8 mouse cellular contexts compared by ENCODE assay signal in genomic region chr4:137488571-137489303, GRCm38 (mm10). TPM values are rescaled to one million over a fixed set of nuclear protein-coding genes. Genes with fewer than 3 reads are reported as not detected.
A peak's percentile ranks its signal among the peaks of the same experiment; 100 is the strongest.
DNase-seq lines count a peak whose midpoint lies in the region; ATAC-seq and TF ChIP-seq lines count a peak whose summit lies in the region.

No protein-coding gene starts in this region.

- H3K4me3 ChIP-seq in lung, adult 2 months (replicated peaks; ENCODE audit: extremely low read depth, low read depth, low read length): no peak overlapping the region
- no peak overlapping the region for H3K4me3 ChIP-seq in embryonic facial prominence, embryonic 11.5 days (ENCODE audit: low read depth, low read length)
- H3K4me3 ChIP-seq in heart, embryonic 12.5 days: 0 out of 2 replicates have a peak overlapping the region, but pooled peaks have one; percentile 3
- no peak overlapping the region for H3K4me3 ChIP-seq in kidney, postnatal 0 days (replicated peaks; ENCODE audit: low read depth, low read length)
- no peak overlapping the region for H3K4me3 ChIP-seq in neural tube, embryonic 12.5 days

- no peak overlapping the region for H3K4me2 ChIP-seq in embryonic facial prominence, embryonic 11.5 days (ENCODE audit: low read depth, low read length)
- H3K4me2 ChIP-seq in heart, embryonic 12.5 days: peak overlapping the region; percentile 56
- peak overlapping the region; percentile 16; the same call in 1 of the 2 replicates for H3K4me2 ChIP-seq in kidney, postnatal 0 days (ENCODE audit: low read length)
- H3K4me2 ChIP-seq in neural tube, embryonic 12.5 days (replicated peaks): peak overlapping the region; percentile 30; the same call in 1 of the 2 replicates

- H3K4me1 ChIP-seq in lung, adult 2 months (ENCODE audit: control insufficient read depth, insufficient read depth, low read length): peaks cover 14% of the 10 kb centered on the region
- H3K4me1 ChIP-seq in embryonic facial prominence, embryonic 11.5 days (ENCODE audit: control insufficient read depth, insufficient read depth, low read length): peaks cover 25% of the 10 kb centered on the region
- H3K4me1 ChIP-seq in heart, embryonic 12.5 days (replicated peaks): peaks cover 89% of the 10 kb centered on the region
- H3K4me1 ChIP-seq in kidney, postnatal 0 days (replicated peaks; ENCODE audit: insufficient read depth, low read length): peaks cover 51% of the 10 kb centered on the region
- H3K4me1 ChIP-seq in neural tube, embryonic 12.5 days: peaks cover 53% of the 10 kb centered on the region

- TF ChIP-seq CTCF in lung, adult 2 months (IDR thresholded peaks at IDR 0.05; ENCODE audit: insufficient read depth, low read length): peak; percentile 17; the same call in 1 of the 2 replicates
- TF ChIP-seq CTCF in kidney, postnatal 0 days (IDR thresholded peaks at IDR 0.05; ENCODE audit: low read depth): peak; percentile 65

- 26% methylated on average over 12 of the region's 12 CpGs for WGBS in lung, adult 2 months
- 13% methylated on average over 12 of the region's 12 CpGs for WGBS in embryonic facial prominence, embryonic 11.5 days
- WGBS in heart, embryonic 12.5 days: 9% methylated on average over 12 of the region's 12 CpGs
- 25% methylated on average over 12 of the region's 12 CpGs for WGBS in kidney, postnatal 0 days
- 13% methylated on average over 12 of the region's 12 CpGs for WGBS in neural tube, embryonic 12.5 days

- DNase-seq in lung, adult 2 months: no peak
- no peak for DNase-seq in lung, postnatal 14 days
- peak; percentile 68 for DNase-seq in embryonic facial prominence, embryonic 11.5 days (ENCODE audit: low spot score)
- DNase-seq in kidney, postnatal 0 days (ENCODE audit: low spot score): peak; percentile 85
- DNase-seq in layer of hippocampus, postnatal 10 days (ENCODE audit: low spot score in 2 of 2): no peak

- no peaks in the 10 kb centered on the region for H3K27me3 ChIP-seq in embryonic facial prominence, embryonic 11.5 days (ENCODE audit: control insufficient read depth, insufficient read depth, low read length)
- no peaks in the 10 kb centered on the region for H3K27me3 ChIP-seq in heart, embryonic 12.5 days (replicated peaks)
- H3K27me3 ChIP-seq in kidney, postnatal 0 days (ENCODE audit: insufficient read depth, low read length): no peaks in the 10 kb centered on the region
- no peaks in the 10 kb centered on the region for H3K27me3 ChIP-seq in neural tube, embryonic 12.5 days (replicated peaks)

- no peaks in the 10 kb centered on the region for H3K36me3 ChIP-seq in embryonic facial prominence, embryonic 11.5 days (replicated peaks; ENCODE audit: control insufficient read depth, insufficient read depth, low read depth, low read length)
- H3K36me3 ChIP-seq in heart, embryonic 12.5 days: peaks cover 8% of the 10 kb centered on the region
- H3K36me3 ChIP-seq in kidney, postnatal 0 days (ENCODE audit: insufficient read depth, low read length): no peaks in the 10 kb centered on the region
- H3K36me3 ChIP-seq in neural tube, embryonic 12.5 days: no peaks in the 10 kb centered on the region

- no peak for TF ChIP-seq POLR2A in lung, adult 2 months (IDR thresholded peaks at IDR 0.05; ENCODE audit: borderline replicate concordance, extremely low read depth, low read depth, low read length)

- H3K9ac ChIP-seq in embryonic facial prominence, embryonic 11.5 days (replicated peaks; ENCODE audit: low read length): no peak overlapping the region; the same call in 1 of the 2 replicates
- peak overlapping the region; percentile 71 for H3K9ac ChIP-seq in heart, embryonic 12.5 days
- H3K9ac ChIP-seq in kidney, postnatal 0 days (ENCODE audit: low read depth, low read length): 0 out of 2 replicates have a peak overlapping the region, but pooled peaks have one; percentile 28
- 0 out of 2 replicates have a peak overlapping the region, but pooled peaks have one; percentile 8 for H3K9ac ChIP-seq in neural tube, embryonic 12.5 days

- H3K27ac ChIP-seq in embryonic facial prominence, embryonic 11.5 days (replicated peaks; ENCODE audit: low read depth, low read length): peak overlapping the region; percentile 56; the same call in 1 of the 2 replicates
- H3K27ac ChIP-seq in heart, embryonic 12.5 days (ENCODE audit: poor library complexity, severe bottlenecking): peak overlapping the region; percentile 100
- H3K27ac ChIP-seq in kidney, postnatal 0 days: peak overlapping the region; percentile 89
- no peak overlapping the region for H3K27ac ChIP-seq in neural tube, embryonic 12.5 days

- ATAC-seq in embryonic facial prominence, embryonic 11.5 days (replicated peaks; ENCODE audit: insufficient number of reproducible peaks, low FRiP score, low TSS enrichment, low read depth): 0 out of 2 replicates have a peak, but pooled peaks have one; percentile 31
- ATAC-seq in heart, embryonic 12.5 days (ENCODE audit: insufficient number of reproducible peaks, low FRiP score): peak; percentile 72
- peak; percentile 53 for ATAC-seq in kidney, postnatal 0 days (replicated peaks; ENCODE audit: low FRiP score, low read depth)
- no peak for ATAC-seq in neural tube, embryonic 12.5 days (ENCODE audit: low FRiP score, low read depth)
- no peak for ATAC-seq in erythroid progenitor cell, adult 5-6 weeks (replicated peaks; ENCODE audit: low FRiP score, poor library complexity, severe bottlenecking)

- no peaks in the 10 kb centered on the region for H3K9me3 ChIP-seq in embryonic facial prominence, embryonic 11.5 days (replicated peaks; ENCODE audit: control insufficient read depth, low read length)
- H3K9me3 ChIP-seq in heart, embryonic 12.5 days (replicated peaks): no peaks in the 10 kb centered on the region
- H3K9me3 ChIP-seq in kidney, postnatal 0 days (replicated peaks; ENCODE audit: low read length): no peaks in the 10 kb centered on the region
- no peaks in the 10 kb centered on the region for H3K9me3 ChIP-seq in neural tube, embryonic 12.5 days

RNA-seq across cellular contexts. Expression of gene Hspg2, which starts 20.2 kb away (rescaled TPM):
- 67.8 and 76.2 TPM in 2 replicates for polyA plus RNA-seq in lung, adult 2 months (2012; rRNA removed)
- polyA plus RNA-seq in embryonic facial prominence, embryonic 11.5 days (2014; fragmentation: Nextera tagmentation; extraction: Ambion mirVana): 14.4 and 17.6 TPM in 2 replicates
- polyA plus RNA-seq in heart, embryonic 12.5 days (2016; fragmentation: Nextera tagmentation; extraction: Ambion mirVana): 51.8 and 61.5 TPM in 2 replicates
- 31.3 and 34.0 TPM in 2 replicates for polyA plus RNA-seq in kidney, postnatal 0 days (2015; fragmentation: Nextera tagmentation; extraction: Ambion mirVana)
- 11.3 and 12.4 TPM in 2 replicates for polyA plus RNA-seq in neural tube, embryonic 12.5 days (2016; fragmentation: Nextera tagmentation; extraction: Ambion mirVana)
- total RNA-seq in layer of hippocampus, postnatal 10 days (2021): 10 to 100 TPM; 13.7 to 14.8 TPM
- not detected in 2 replicates for total RNA-seq in erythroid progenitor cell, adult 5-6 weeks (2015; ENCODE audit: low replicate concordance)
- 0.13 TPM in 1 of 2 replicates, not detected in the other for total RNA-seq in erythroid progenitor cell, adult 5-6 weeks (2017; ENCODE audit: low replicate concordance)

RNA-seq across cellular contexts. Expression of gene 1700013G24Rik, which starts 35.7 kb away (rescaled TPM):
- polyA plus RNA-seq in lung, adult 2 months (2012; rRNA removed): 0.15 TPM in 1 of 2 replicates, not detected in the other
- polyA plus RNA-seq in embryonic facial prominence, embryonic 11.5 days (2014; fragmentation: Nextera tagmentation; extraction: Ambion mirVana): not detected in 2 replicates
- polyA plus RNA-seq in heart, embryonic 12.5 days (2016; fragmentation: Nextera tagmentation; extraction: Ambion mirVana): not detected in 2 replicates
- polyA plus RNA-seq in kidney, postnatal 0 days (2015; fragmentation: Nextera tagmentation; extraction: Ambion mirVana): not detected in 2 replicates
- polyA plus RNA-seq in neural tube, embryonic 12.5 days (2016; fragmentation: Nextera tagmentation; extraction: Ambion mirVana): not detected in 2 replicates
- total RNA-seq in layer of hippocampus, postnatal 10 days (2021): not detected
- total RNA-seq in erythroid progenitor cell, adult 5-6 weeks (2015; ENCODE audit: low replicate concordance): not detected in 2 replicates
- not detected in 2 replicates for total RNA-seq in erythroid progenitor cell, adult 5-6 weeks (2017; ENCODE audit: low replicate concordance)

RNA-seq across cellular contexts. Expression of gene Cela3b, which starts 58.4 kb away (rescaled TPM):
- 0.57 and 12.5 TPM in 2 replicates for polyA plus RNA-seq in lung, adult 2 months (2012; rRNA removed)
- polyA plus RNA-seq in embryonic facial prominence, embryonic 11.5 days (2014; fragmentation: Nextera tagmentation; extraction: Ambion mirVana): not detected in 2 replicates
- polyA plus RNA-seq in heart, embryonic 12.5 days (2016; fragmentation: Nextera tagmentation; extraction: Ambion mirVana): not detected in 2 replicates
- polyA plus RNA-seq in kidney, postnatal 0 days (2015; fragmentation: Nextera tagmentation; extraction: Ambion mirVana): not detected in 2 replicates
- not detected in 2 replicates for polyA plus RNA-seq in neural tube, embryonic 12.5 days (2016; fragmentation: Nextera tagmentation; extraction: Ambion mirVana)
- not detected for total RNA-seq in layer of hippocampus, postnatal 10 days (2021)
- not detected in 2 replicates for total RNA-seq in erythroid progenitor cell, adult 5-6 weeks (2015; ENCODE audit: low replicate concordance)
- total RNA-seq in erythroid progenitor cell, adult 5-6 weeks (2017; ENCODE audit: low replicate concordance): not detected in 2 replicates

Comparison
In these comparisons a context has a peak if more than half of its experiments do, and no peak if none do; other contexts are left out.
1. DNase-seq: peak in embryonic facial prominence, embryonic 11.5 days (single experiment) and kidney, postnatal 0 days (single experiment); none in lung, adult 2 months (single experiment), lung, postnatal 14 days (single experiment) and layer of hippocampus, postnatal 10 days (0 of 2).
2. ATAC-seq: peak in embryonic facial prominence, embryonic 11.5 days (single experiment), heart, embryonic 12.5 days (single experiment) and kidney, postnatal 0 days (single experiment); none in neural tube, embryonic 12.5 days (single experiment) and erythroid progenitor cell, adult 5-6 weeks (single experiment).